Mouse (Mus musculus): ENCODE data around the gene Smtn.

- no peak for TF ChIP-seq CTCF (IDR thresholded peaks at IDR 0.05; ENCODE audit: extremely low read depth, insufficient read length, insufficient replicate concordance, low read depth, low read length)
- no peak for TF ChIP-seq POLR2A (IDR thresholded peaks at IDR 0.05; ENCODE audit: low read depth, low read length)
These were observed 23.3 kb downstream of the Smtn start for GRCm38 (mm10) chr11:3516859-3517845.
